Mouse (Mus musculus) MEL (cell line): ENCODE measurements at regions not wholly inside any gene's neighbourhood (a gene's known extent, or its start where the extent isn't known, plus 50 kb on each side); places are given as distances from the start of the nearest gene placed in this dataset.

Experiments used
- DNase-seq: peaks from one replicate; pipeline ENCODE4 v3.0.0; 2011; ENCODE audit warnings: low read depth, low spot score
- H3K27ac ChIP-seq: 2 replicates; pipeline ENCODE4 v1.5.1; 2012; ENCODE audit warnings: low read depth, mild to moderate bottlenecking, control low read depth, low read length, moderate library complexity; ENCODE audit not compliant: control insufficient read depth
- H3K27me3 ChIP-seq, 2 experiments: fragments of 150-350 bp in 1 of 2; sonication (generic) in 1 of 2; 2 replicates each; pipeline ENCODE4 v1.6.1; 2012; ENCODE audit warnings: low read length in 2 of 2, mild to moderate bottlenecking in 2 of 2, improper control_type of control experiment in 1 of 2, moderate library complexity in 1 of 2; ENCODE audit not compliant: insufficient read depth in 2 of 2, control insufficient read depth in 1 of 2
- H3K36me3 ChIP-seq, 2 experiments: 2 replicates each; pipeline ENCODE4 v1.6.1; 2012 to 2014; ENCODE audit warnings: low read length in 2 of 2, improper control_type of control experiment in 1 of 2, inconsistent platforms in 1 of 2, mild to moderate bottlenecking in 1 of 2; ENCODE audit not compliant: insufficient read depth in 2 of 2, control insufficient read depth in 1 of 2
- H3K4me1 ChIP-seq, 2 experiments: fragments of 150-350 bp in 1 of 2; sonication (generic) in 1 of 2; 2 replicates each; pipeline ENCODE4 v1.6.1; 2012; ENCODE audit warnings: low read length in 2 of 2, improper control_type of control experiment in 1 of 2, mild to moderate bottlenecking in 1 of 2; ENCODE audit not compliant: insufficient read depth in 2 of 2, control insufficient read depth in 1 of 2
- H3K4me3 ChIP-seq, 2 experiments: fragments of 150-350 bp in 1 of 2; sonication (generic) in 1 of 2; 2 replicates each; pipeline ENCODE4 v1.5.1; 2012; ENCODE audit warnings: low read depth in 2 of 2, low read length in 2 of 2, mild to moderate bottlenecking in 2 of 2, moderate library complexity in 2 of 2, control low read depth in 1 of 2, improper control_type of control experiment in 1 of 2; ENCODE audit not compliant: control insufficient read depth in 1 of 2, insufficient read depth in 1 of 2
- H3K79me2 ChIP-seq: 2 replicates; pipeline ENCODE4 v1.6.1; 2012; ENCODE audit warnings: mild to moderate bottlenecking, low read length, moderate library complexity; ENCODE audit not compliant: control insufficient read depth, poor library complexity, insufficient read depth
- H3K9ac ChIP-seq: 2 replicates; pipeline ENCODE4 v1.6.1; 2012; ENCODE audit warnings: low read depth, mild to moderate bottlenecking, control low read depth, low read length, moderate library complexity; ENCODE audit not compliant: control insufficient read depth, poor library complexity, severe bottlenecking
- H3K9me3 ChIP-seq: fragments of 150-350 bp; sonication (generic); replicated peaks from 2 replicates; pipeline ENCODE4 v1.6.1; 2012; ENCODE audit warnings: mild to moderate bottlenecking, low read length, improper control_type of control experiment, moderate library complexity; ENCODE audit not compliant: insufficient read depth
- BHLHE40 ChIP-seq: IDR thresholded peaks from 2 replicates; pipeline ENCODE4 v1.6.1; 2012; ENCODE audit warnings: low read depth, mild to moderate bottlenecking, inconsistent platforms, low read length, improper control_type of control experiment, borderline replicate concordance
- E2F4 ChIP-seq: IDR thresholded peaks from 2 replicates; pipeline ENCODE4 v1.6.1; 2011; ENCODE audit warnings: low read depth, low read length, improper control_type of control experiment, borderline replicate concordance
- ELF1 ChIP-seq: IDR thresholded peaks from 2 replicates; pipeline ENCODE4 v1.6.1; 2014; ENCODE audit warnings: low read depth, mild to moderate bottlenecking, inconsistent platforms, low read length, improper control_type of control experiment, moderate library complexity
- JUND ChIP-seq: IDR thresholded peaks from 2 replicates; pipeline ENCODE4 v1.6.1; 2011; ENCODE audit warnings: low read depth, mild to moderate bottlenecking, improper control_type of control experiment, low read length
- MAFK ChIP-seq: IDR thresholded peaks from 2 replicates; pipeline ENCODE4 v1.6.1; 2011; ENCODE audit warnings: low read depth, mild to moderate bottlenecking, low read length, improper control_type of control experiment, borderline replicate concordance
- MEF2A ChIP-seq: IDR thresholded peaks from 2 replicates; pipeline ENCODE4 v1.6.1; 2014; ENCODE audit warnings: low read depth, mild to moderate bottlenecking, inconsistent platforms, low read length, improper control_type of control experiment; ENCODE audit not compliant: poor library complexity, insufficient replicate concordance, severe bottlenecking; ENCODE audit errors: extremely low read depth
- MXI1 ChIP-seq: IDR thresholded peaks from 2 replicates; pipeline ENCODE4 v1.6.1; 2011; ENCODE audit warnings: mild to moderate bottlenecking, low read depth, low read length, improper control_type of control experiment
- MYB ChIP-seq: IDR thresholded peaks from 2 replicates; pipeline ENCODE4 v1.6.1; 2011; ENCODE audit warnings: mild to moderate bottlenecking, low read depth, low read length, improper control_type of control experiment
- NELFE ChIP-seq: IDR thresholded peaks from 2 replicates; pipeline ENCODE4 v1.6.1; 2011; ENCODE audit warnings: low read depth, low read length, improper control_type of control experiment
- POLR2A ChIP-seq, 2 experiments: IDR thresholded peaks; 2 replicates each; pipeline ENCODE4 v1.6.1; 2011 to 2012; ENCODE audit warnings: low read length in 2 of 2, mild to moderate bottlenecking in 2 of 2, control low read depth in 1 of 2, improper control_type of control experiment in 1 of 2, low read depth in 1 of 2, moderate library complexity in 1 of 2; ENCODE audit not compliant: control insufficient read depth in 1 of 2, insufficient read depth in 1 of 2, poor library complexity in 1 of 2
- POLR2AphosphoS2 ChIP-seq: IDR thresholded peaks from 2 replicates; pipeline ENCODE4 v1.6.1; 2011; ENCODE audit warnings: low read length, improper control_type of control experiment
- SIN3A ChIP-seq: IDR thresholded peaks from 2 replicates; pipeline ENCODE4 v1.6.1; 2012; ENCODE audit warnings: low read length, improper control_type of control experiment, inconsistent platforms
- TAL1 ChIP-seq: IDR thresholded peaks from 2 replicates; pipeline ENCODE4 v1.6.1; 2012; ENCODE audit warnings: mild to moderate bottlenecking, inconsistent platforms, low read length, moderate library complexity, mixed read lengths
- TBP ChIP-seq: IDR thresholded peaks from 2 replicates; pipeline ENCODE4 v1.8.0; 2011; ENCODE audit warnings: low read depth, low read length, improper control_type of control experiment
- TCF12 ChIP-seq: IDR thresholded peaks from 2 replicates; pipeline ENCODE4 v1.6.1; 2014; ENCODE audit warnings: low read depth, mild to moderate bottlenecking, inconsistent platforms, low read length, improper control_type of control experiment, moderate library complexity
- ZMIZ1 ChIP-seq: IDR thresholded peaks from 2 replicates; pipeline ENCODE4 v1.6.1; 2012; ENCODE audit warnings: low read depth, mild to moderate bottlenecking, inconsistent platforms, low read length, improper control_type of control experiment, moderate library complexity
- ZNF384 ChIP-seq: IDR thresholded peaks from 2 replicates; pipeline ENCODE4 v1.6.1; 2012; ENCODE audit warnings: low read depth, mild to moderate bottlenecking, inconsistent platforms, low read length, improper control_type of control experiment

DNA sequence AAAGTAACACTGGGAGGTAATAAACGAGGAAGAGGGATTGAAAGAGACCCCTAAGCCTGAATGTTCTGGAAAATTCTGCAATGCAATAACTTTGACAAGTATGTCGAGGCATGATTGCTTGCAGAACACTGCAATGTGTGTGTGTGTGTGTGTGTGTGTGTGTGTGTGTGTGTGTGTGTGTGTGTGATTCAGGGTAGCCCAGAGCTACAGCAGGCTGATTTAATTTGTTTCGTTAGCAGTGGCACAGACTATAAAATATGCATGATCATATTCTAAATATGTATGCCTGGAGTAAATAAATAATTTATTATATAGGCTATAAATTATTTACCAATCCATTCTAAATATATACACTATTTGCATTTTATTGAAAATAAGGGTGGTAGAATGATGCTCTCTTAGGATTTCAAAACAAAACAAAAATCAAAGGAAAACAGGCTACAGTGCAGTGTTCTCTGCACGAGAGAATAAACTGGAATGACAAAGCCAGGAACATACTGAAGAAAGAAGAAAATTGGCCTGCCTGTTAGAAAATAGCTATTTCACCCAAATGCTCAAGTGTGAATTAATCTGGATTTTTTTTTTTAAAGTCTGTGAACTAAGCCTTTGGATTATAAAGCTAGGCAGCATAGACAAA lies 334.2 kb upstream of the 4930583I09Rik start:
- no peaks in the 10 kb centered on the region for H3K36me3 ChIP-seq
- no peak for DNase-seq
- no peak overlapping the region for H3K9ac ChIP-seq
- H3K27me3 ChIP-seq = no peaks in the 10 kb centered on the region; a peak in 1 of 4 replicates
- H3K4me3 ChIP-seq = no peak overlapping the region
- TF ChIP-seq ZMIZ1 = no peak
- TF ChIP-seq POLR2A (IDR thresholded peaks at IDR 0.05; ENCODE audit: control insufficient read depth in 1 of 2, insufficient read depth in 1 of 2, low read depth in 1 of 2, low read length in 2 of 2, poor library complexity in 1 of 2) = no peak
- TF ChIP-seq SIN3A = no peak
- no peak for TF ChIP-seq MYB
- no peak for TF ChIP-seq MAFK
- TF ChIP-seq TAL1 = no peak
- no peak for TF ChIP-seq POLR2AphosphoS2
- no peak for TF ChIP-seq MEF2A
- TF ChIP-seq JUND = no peak
- no peak for TF ChIP-seq BHLHE40
- TF ChIP-seq MXI1 = no peak
- no peak for TF ChIP-seq TCF12
- TF ChIP-seq TBP = no peak
- TF ChIP-seq NELFE = no peak
- H3K4me1 ChIP-seq = no peaks in the 10 kb centered on the region
- H3K79me2 ChIP-seq = no peaks in the 10 kb centered on the region
- H3K9me3 ChIP-seq = no peaks in the 10 kb centered on the region
- H3K27ac ChIP-seq = no peak overlapping the region

DNA sequence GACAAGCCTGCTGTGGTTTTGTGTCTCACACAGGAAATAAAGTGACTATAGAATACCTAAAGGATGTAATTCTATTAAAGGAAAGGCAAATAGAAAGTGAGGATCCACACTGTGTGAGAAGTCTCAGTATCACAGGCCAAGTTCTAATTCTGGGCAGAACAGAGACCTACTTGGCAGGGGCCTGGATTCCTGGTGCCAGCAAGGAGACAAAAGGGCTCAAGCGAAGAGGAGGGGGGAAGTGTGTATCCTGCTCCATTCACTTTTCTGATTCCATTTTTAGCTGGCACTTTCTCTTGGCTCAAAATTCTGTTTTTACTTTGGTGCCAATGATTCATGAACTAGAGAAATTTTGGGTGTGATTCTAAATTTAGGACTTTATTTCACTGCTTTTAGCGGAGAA lies 310.5 kb upstream of the 4930583I09Rik start:
- H3K4me3 ChIP-seq = no peak overlapping the region
- no peaks in the 10 kb centered on the region for H3K9me3 ChIP-seq
- TF ChIP-seq TCF12 (no peak), E2F4 (no peak), ZMIZ1 (no peak), ZNF384 (no peak), ELF1 (no peak)
- TF ChIP-seq, all 39 proteins: peak for 0
- H3K27me3 ChIP-seq = no peaks in the 10 kb centered on the region
- no peaks in the 10 kb centered on the region for H3K36me3 ChIP-seq
- no peaks in the 10 kb centered on the region for H3K4me1 ChIP-seq
- no peaks in the 10 kb centered on the region for H3K79me2 ChIP-seq
- DNase-seq = no peak
- H3K9ac ChIP-seq = no peak overlapping the region
- H3K27ac ChIP-seq = no peak overlapping the region
